Comparison of ENCODE assay signal across 9 mouse cellular contexts in the genomic region with DNA sequence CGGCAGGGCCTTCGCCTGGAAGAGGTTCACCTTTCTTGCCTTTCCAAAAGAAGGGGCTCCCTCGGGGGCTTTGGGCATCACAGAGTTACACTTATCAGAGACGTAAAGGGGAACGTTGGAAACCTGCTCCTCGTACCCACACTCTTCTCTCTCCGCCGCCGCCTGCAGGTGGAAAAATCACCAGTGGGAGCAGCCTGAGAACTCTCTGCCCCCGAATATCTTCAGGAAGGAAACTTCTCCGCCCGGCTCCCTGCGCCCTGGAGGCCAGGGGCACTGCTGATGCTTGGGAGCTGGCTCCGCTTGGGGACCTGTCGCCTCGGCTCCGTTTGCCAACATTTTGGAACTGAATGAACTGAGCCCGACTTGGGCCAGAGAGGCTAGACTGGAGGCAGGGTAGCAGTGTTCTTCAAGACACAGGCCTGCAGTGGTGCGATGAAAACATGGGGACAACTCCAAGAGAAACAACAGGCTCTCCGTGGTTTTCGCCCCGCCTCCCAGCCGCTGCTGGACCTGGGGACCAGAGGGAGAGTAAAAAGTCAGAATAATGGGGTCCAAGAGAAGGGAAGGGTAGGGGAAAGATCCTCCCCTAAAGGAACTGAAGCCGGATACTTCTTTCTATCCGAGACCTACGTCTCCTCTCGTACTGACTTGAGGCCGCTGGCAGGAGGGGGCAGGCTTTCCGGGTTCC. TPM values are rescaled to one million over a fixed set of nuclear protein-coding genes. Genes with fewer than 3 reads are reported as not detected.
DNase-seq lines count a peak whose midpoint lies in the region; ATAC-seq and TF ChIP-seq lines count a peak whose summit lies in the region.
"Had no signal": no experiment of that assay in that cellular context is flagged by ENCODE, and none has a peak within 500 bp of the region (broad histone marks: within the 10 kb centered on the region; RNA-seq: fewer than 3 reads in every experiment).

No protein-coding gene starts in this region.

- TF ChIP-seq POLR2A in ES-Bruce4 (IDR thresholded peaks at IDR 0.05; ENCODE audit: insufficient read depth, low read length) = no peak

- peak overlapping the region; percentile 51 for H3K9ac ChIP-seq in ES-Bruce4 (ENCODE audit: low read depth, poor library complexity, severe bottlenecking)
- H3K9ac ChIP-seq in forebrain, embryonic 14.5 days (ENCODE audit: low read length) = peak overlapping the region; percentile 63
- peak overlapping the region; percentile 45 for H3K9ac ChIP-seq in hindbrain, embryonic 15.5 days
- H3K9ac ChIP-seq in lung, postnatal 0 days (replicated peaks; ENCODE audit: low read depth) = no peak overlapping the region
- H3K9ac ChIP-seq in stomach, embryonic 16.5 days (ENCODE audit: low read length) = peak overlapping the region; percentile 71
- H3K9ac ChIP-seq: liver, embryonic 15.5 days had no signal

- H3K4me3 ChIP-seq in ES-Bruce4 (ENCODE audit: low read depth, low read length) = peak overlapping the region; percentile 58
- peak overlapping the region; percentile 34 for H3K4me3 ChIP-seq in forebrain, embryonic 14.5 days (ENCODE audit: low read depth, low read length)
- peak overlapping the region; percentile 62 for H3K4me3 ChIP-seq in hindbrain, embryonic 15.5 days
- peak overlapping the region; percentile 36 for H3K4me3 ChIP-seq in lung, postnatal 0 days (ENCODE audit: low read depth, low read length)
- H3K4me3 ChIP-seq in stomach, embryonic 16.5 days (replicated peaks; ENCODE audit: low read length) = peak overlapping the region; percentile 63
- H3K4me3 ChIP-seq: liver, embryonic 15.5 days had no signal

- peak overlapping the region; percentile 93 for H3K4me2 ChIP-seq in forebrain, embryonic 14.5 days (ENCODE audit: low read length)
- H3K4me2 ChIP-seq in hindbrain, embryonic 15.5 days = peak overlapping the region; percentile 90
- peak overlapping the region; percentile 85 for H3K4me2 ChIP-seq in lung, postnatal 0 days (replicated peaks; ENCODE audit: low read depth, low read length)
- peak overlapping the region; percentile 68 for H3K4me2 ChIP-seq in stomach, embryonic 16.5 days (ENCODE audit: low read depth, low read length)
- H3K4me2 ChIP-seq: liver, embryonic 15.5 days had no signal

- H3K36me3 ChIP-seq in ES-Bruce4 (ENCODE audit: control insufficient read depth, insufficient read depth, low read length, poor library complexity, severe bottlenecking) = no peaks in the 10 kb centered on the region
- no peaks in the 10 kb centered on the region for H3K36me3 ChIP-seq in forebrain, embryonic 14.5 days (ENCODE audit: control insufficient read depth, insufficient read depth, low read length)
- no peaks in the 10 kb centered on the region for H3K36me3 ChIP-seq in hindbrain, embryonic 15.5 days
- no peaks in the 10 kb centered on the region for H3K36me3 ChIP-seq in lung, postnatal 0 days (ENCODE audit: insufficient read depth, low read length)
- no peaks in the 10 kb centered on the region for H3K36me3 ChIP-seq in stomach, embryonic 16.5 days (ENCODE audit: control insufficient read depth, insufficient read depth, low read length)
- H3K36me3 ChIP-seq: liver, embryonic 15.5 days had no signal

- TF ChIP-seq CTCF in ES-Bruce4 (IDR thresholded peaks at IDR 0.05; ENCODE audit: low read depth, low read length) = no peak
- no peak; the same call in 1 of the 2 replicates for TF ChIP-seq CTCF in lung, postnatal 0 days (IDR thresholded peaks at IDR 0.05)

- H3K27me3 ChIP-seq in ES-Bruce4 (ENCODE audit: control insufficient read depth, insufficient read depth, low read length, poor library complexity, severe bottlenecking) = peaks cover 39% of the 10 kb centered on the region
- peaks cover 39% of the 10 kb centered on the region for H3K27me3 ChIP-seq in forebrain, embryonic 14.5 days (replicated peaks; ENCODE audit: control insufficient read depth, insufficient read depth, low read length)
- H3K27me3 ChIP-seq in hindbrain, embryonic 15.5 days = peaks cover 16% of the 10 kb centered on the region
- peaks cover 50% of the 10 kb centered on the region for H3K27me3 ChIP-seq in lung, postnatal 0 days (replicated peaks; ENCODE audit: insufficient read depth, low read length)
- peaks cover 22% of the 10 kb centered on the region for H3K27me3 ChIP-seq in stomach, embryonic 16.5 days (ENCODE audit: control insufficient read depth, insufficient read depth, low read length)

- DNase-seq in adrenal gland, adult 2 months = peak; percentile 52
- no peak for DNase-seq in adrenal gland, postnatal 4 days (ENCODE audit: low spot score in 2 of 2)
- DNase-seq in forebrain, embryonic 14.5 days (ENCODE audit: low spot score) = peak; percentile 40
- DNase-seq in lung, postnatal 0 days (ENCODE audit: low spot score) = peak; percentile 11
- DNase-seq in gastrocnemius, postnatal 14 days = no peak

- H3K9me3 ChIP-seq in ES-Bruce4 (replicated peaks; ENCODE audit: control insufficient read depth, insufficient read depth, low read length, poor library complexity, severe bottlenecking) = no peaks in the 10 kb centered on the region
- no peaks in the 10 kb centered on the region for H3K9me3 ChIP-seq in forebrain, embryonic 14.5 days (replicated peaks; ENCODE audit: control insufficient read depth, low read length)
- H3K9me3 ChIP-seq in hindbrain, embryonic 15.5 days = no peaks in the 10 kb centered on the region
- H3K9me3 ChIP-seq in lung, postnatal 0 days (ENCODE audit: low read length) = no peaks in the 10 kb centered on the region
- no peaks in the 10 kb centered on the region for H3K9me3 ChIP-seq in stomach, embryonic 16.5 days (replicated peaks; ENCODE audit: control insufficient read depth, low read length)
- H3K9me3 ChIP-seq: liver, embryonic 15.5 days had no signal

- H3K27ac ChIP-seq in ES-Bruce4 (ENCODE audit: insufficient read depth, low read length) = no peak overlapping the region
- H3K27ac ChIP-seq in forebrain, embryonic 14.5 days (ENCODE audit: low read depth, low read length) = 0 out of 2 replicates have a peak overlapping the region, but pooled peaks have one; percentile 33
- peak overlapping the region; percentile 71 for H3K27ac ChIP-seq in hindbrain, embryonic 15.5 days (replicated peaks)
- H3K27ac ChIP-seq in lung, postnatal 0 days (ENCODE audit: low read length) = no peak overlapping the region
- H3K27ac ChIP-seq in stomach, embryonic 16.5 days (ENCODE audit: low read length) = peak overlapping the region; percentile 72
- H3K27ac ChIP-seq: liver, embryonic 15.5 days had no signal

- no peak for TF ChIP-seq EP300 in ES-Bruce4 (IDR thresholded peaks at IDR 0.05; ENCODE audit: insufficient read depth, low read depth, low read length)
- TF ChIP-seq EP300 in lung, postnatal 0 days (IDR thresholded peaks at IDR 0.05) = no peak

- intact Hi-C loops in gastrocnemius, postnatal 14 days (cut with DNase I; ENCODE audit: low total_unique reads) = loop anchor here (5.0 kb wide), 1 partner anchor 703 kb away; no protein-coding TSS in a partner anchor

- WGBS in forebrain, embryonic 14.5 days = under 1% methylated on average over 29 of the region's 29 CpGs
- under 1% methylated on average over 27 of the region's 29 CpGs for WGBS in hindbrain, embryonic 15.5 days
- WGBS in lung, postnatal 0 days = 7% methylated on average over 28 of the region's 29 CpGs
- 4% methylated on average over 29 of the region's 29 CpGs for WGBS in stomach, embryonic 16.5 days

- no peak for ATAC-seq in forebrain, embryonic 14.5 days
- ATAC-seq in hindbrain, embryonic 15.5 days (ENCODE audit: low FRiP score, low read depth) = no peak
- ATAC-seq in lung, postnatal 0 days = no peak
- ATAC-seq in stomach, embryonic 16.5 days (ENCODE audit: insufficient read depth, low FRiP score) = no peak

- H3K4me1 ChIP-seq in ES-Bruce4 (ENCODE audit: control insufficient read depth, insufficient read depth, low read length) = peaks cover 3% of the 10 kb centered on the region
- H3K4me1 ChIP-seq in forebrain, embryonic 14.5 days (ENCODE audit: control insufficient read depth, insufficient read depth, low read length) = peaks cover 33% of the 10 kb centered on the region; the same call in 1 of the 2 replicates
- H3K4me1 ChIP-seq in hindbrain, embryonic 15.5 days (replicated peaks) = peaks cover 57% of the 10 kb centered on the region
- peaks cover 3% of the 10 kb centered on the region; the same call in 1 of the 2 replicates for H3K4me1 ChIP-seq in lung, postnatal 0 days (ENCODE audit: insufficient read depth, low read depth, low read length)
- H3K4me1 ChIP-seq in stomach, embryonic 16.5 days (ENCODE audit: control insufficient read depth, insufficient read depth, low read length) = peaks cover 15% of the 10 kb centered on the region
- H3K4me1 ChIP-seq: liver, embryonic 15.5 days had no signal

RNA-seq across cellular contexts. Expression of a gene that starts 5.9 kb away (rescaled TPM):
- total RNA-seq in adrenal gland, adult 2 months (2021) = 10 to 100 TPM; 35.0 to 51.3 TPM
- 79.8 and 92.9 TPM in 2 replicates for polyA plus RNA-seq in adrenal gland, adult 2 months (2012; rRNA removed)
- total RNA-seq in adrenal gland, postnatal 4 days (2021) = 10 to 100 TPM; 34.0 to 42.9 TPM
- polyA plus RNA-seq in ES-Bruce4 (2011; ENCODE audit: insufficient read depth, insufficient read length, low read depth, missing spikeins) = 0.99 and 1.3 TPM in 2 replicates
- polyA plus RNA-seq in forebrain, embryonic 14.5 days (2014; fragmentation: Nextera tagmentation; extraction: Ambion mirVana) = 12.5 and 14.1 TPM in 2 replicates
- polyA plus RNA-seq in hindbrain, embryonic 15.5 days (2015; fragmentation: Nextera tagmentation; extraction: Ambion mirVana) = 23.6 and 26.6 TPM in 2 replicates
- polyA plus RNA-seq in lung, postnatal 0 days (2015; fragmentation: Nextera tagmentation; extraction: Ambion mirVana) = 23.2 and 31.8 TPM in 2 replicates
- 21.0 and 23.5 TPM in 2 replicates for polyA plus RNA-seq in stomach, embryonic 16.5 days (2015; fragmentation: Nextera tagmentation; extraction: Ambion mirVana)
- 1 to 10 TPM; 6.6 to 10.0 TPM for total RNA-seq in gastrocnemius, postnatal 14 days (2021)

Comparison
In these comparisons a context has a peak if more than half of its experiments do, and no peak if none do; other contexts are left out.
1. DNase-seq: peak in adrenal gland, adult 2 months (single experiment), forebrain, embryonic 14.5 days (single experiment) and lung, postnatal 0 days (single experiment); none in adrenal gland, postnatal 4 days (0 of 2) and gastrocnemius, postnatal 14 days (single experiment).
2. H3K27ac ChIP-seq: peak in forebrain, embryonic 14.5 days (single experiment), hindbrain, embryonic 15.5 days (single experiment) and stomach, embryonic 16.5 days (single experiment); none in ES-Bruce4 (single experiment) and lung, postnatal 0 days (single experiment).
3. Peak in every context shown above with its lines, with median percentiles within 50 percentile points of each other: H3K4me3 ChIP-seq and H3K4me2 ChIP-seq.